Mouse (Mus musculus): ENCODE measurements around the gene Calm3. TPM values are rescaled to one million over a fixed set of nuclear protein-coding genes. Genes with fewer than 3 reads are reported as not detected.

The Calm3 gene
- polyA plus RNA-seq, 1 experiment: 452 TPM

DNA sequence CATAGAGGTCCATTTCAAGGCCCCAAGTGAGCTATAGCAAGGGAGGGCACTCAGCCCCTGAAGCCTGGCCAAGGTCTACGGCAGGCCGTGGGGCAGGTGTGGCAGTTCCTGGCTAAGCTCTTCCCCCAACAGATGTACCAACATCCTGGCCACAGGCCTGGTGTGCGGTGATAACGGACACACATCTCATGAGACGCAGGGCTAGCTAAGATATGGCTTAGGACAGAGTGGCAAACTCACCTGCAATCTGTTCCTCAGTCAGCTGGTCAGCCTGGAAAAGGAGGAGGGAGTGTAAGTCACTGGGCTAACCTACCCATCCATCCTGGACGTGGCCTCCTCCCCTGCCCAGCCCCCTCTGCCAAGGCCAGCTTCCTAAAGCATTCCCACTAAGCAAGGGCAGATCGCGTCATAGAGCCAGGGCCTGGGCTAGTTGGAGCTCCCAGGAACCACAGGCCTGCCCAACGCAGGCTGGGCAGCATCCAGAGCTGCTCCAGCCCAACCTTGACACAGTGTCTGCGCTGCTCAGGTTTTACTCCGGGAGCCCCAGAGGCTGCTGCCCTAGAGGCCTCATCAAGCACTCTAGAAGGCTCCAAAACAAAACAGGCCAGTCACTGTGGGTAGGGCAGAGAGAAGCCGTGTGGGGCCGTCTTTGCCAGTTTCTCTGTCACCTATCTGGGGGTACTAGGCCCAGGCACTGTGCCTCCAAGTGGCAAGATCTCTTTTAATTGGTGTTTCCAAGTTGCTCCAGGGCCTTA, 4.3 kb downstream of the Calm3 start:
- Histone ChIP-seq H3K4me3 (ENCODE audit: low read depth, low read length) (no peak overlapping the region), H3K4me1 (ENCODE audit: control insufficient read depth, insufficient read depth, insufficient read length, low read length) (peaks cover 16% of the 10 kb centered on the region), H3K27me3 (ENCODE audit: control insufficient read depth, insufficient read depth, low read length) (no peaks in the 10 kb centered on the region), H3K27ac (ENCODE audit: insufficient read depth, low read depth, low read length) (no peak overlapping the region), H3K36me3 (ENCODE audit: control insufficient read depth, insufficient read depth, low read length) (peaks cover 47% of the 10 kb centered on the region)
- WGBS: 54% methylated on average over 13 of the region's 13 CpGs
- TF ChIP-seq CTCF (IDR thresholded peaks at IDR 0.05; ENCODE audit: extremely low read depth, insufficient read length, insufficient replicate concordance, low read depth, low read length): no peak
- no peak for TF ChIP-seq POLR2A (IDR thresholded peaks at IDR 0.05; ENCODE audit: low read depth, low read length)

DNA sequence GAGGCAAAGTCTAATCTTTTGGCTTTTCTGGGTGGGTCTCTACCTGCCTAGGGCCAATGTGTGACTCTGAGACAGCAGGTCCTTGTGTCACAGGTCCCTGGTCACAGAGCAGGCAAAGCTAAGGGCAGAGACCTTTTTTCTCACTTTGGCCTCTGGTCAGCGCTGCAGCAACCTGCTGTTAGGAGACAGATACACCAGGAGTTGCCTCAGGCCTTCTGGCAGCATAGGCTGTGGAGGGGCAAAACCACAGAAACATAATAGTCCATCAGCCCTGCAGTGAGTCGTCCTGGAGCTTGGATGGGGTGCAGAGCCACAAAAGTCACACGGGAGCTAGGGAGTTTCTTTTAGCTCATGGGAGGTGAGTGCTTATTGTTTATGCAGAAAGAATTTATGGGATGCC, 5.2 kb downstream of the Calm3 start:
- H3K27ac ChIP-seq (ENCODE audit: insufficient read depth, low read depth, low read length): no peak overlapping the region
- peaks cover 16% of the 10 kb centered on the region for H3K4me1 ChIP-seq (ENCODE audit: control insufficient read depth, insufficient read depth, insufficient read length, low read length)
- H3K4me3 ChIP-seq (ENCODE audit: low read depth, low read length): no peak overlapping the region
- peaks cover 51% of the 10 kb centered on the region for H3K36me3 ChIP-seq (ENCODE audit: control insufficient read depth, insufficient read depth, low read length)
- 86% methylated on average over 3 of the region's 3 CpGs for WGBS
- TF ChIP-seq CTCF (IDR thresholded peaks at IDR 0.05; ENCODE audit: extremely low read depth, insufficient read length, insufficient replicate concordance, low read depth, low read length): no peak
- TF ChIP-seq POLR2A (IDR thresholded peaks at IDR 0.05; ENCODE audit: low read depth, low read length): no peak
- no peaks in the 10 kb centered on the region for H3K27me3 ChIP-seq (ENCODE audit: control insufficient read depth, insufficient read depth, low read length)

GRCm38 (mm10) chr7:16918014-16918413, 5.9 kb downstream of the Calm3 start:
- Histone ChIP-seq H3K4me3 (ENCODE audit: low read depth, low read length) (no peak overlapping the region), H3K4me1 (ENCODE audit: control insufficient read depth, insufficient read depth, insufficient read length, low read length) (peaks cover 16% of the 10 kb centered on the region), H3K36me3 (ENCODE audit: control insufficient read depth, insufficient read depth, low read length) (peaks cover 51% of the 10 kb centered on the region), H3K27me3 (ENCODE audit: control insufficient read depth, insufficient read depth, low read length) (no peaks in the 10 kb centered on the region), H3K27ac (ENCODE audit: insufficient read depth, low read depth, low read length) (no peak overlapping the region)
- TF ChIP-seq CTCF (IDR thresholded peaks at IDR 0.05; ENCODE audit: extremely low read depth, insufficient read length, insufficient replicate concordance, low read depth, low read length) (no peak), POLR2A (IDR thresholded peaks at IDR 0.05; ENCODE audit: low read depth, low read length) (no peak)
- WGBS: 87% methylated on average over 9 of the region's 9 CpGs

DNA sequence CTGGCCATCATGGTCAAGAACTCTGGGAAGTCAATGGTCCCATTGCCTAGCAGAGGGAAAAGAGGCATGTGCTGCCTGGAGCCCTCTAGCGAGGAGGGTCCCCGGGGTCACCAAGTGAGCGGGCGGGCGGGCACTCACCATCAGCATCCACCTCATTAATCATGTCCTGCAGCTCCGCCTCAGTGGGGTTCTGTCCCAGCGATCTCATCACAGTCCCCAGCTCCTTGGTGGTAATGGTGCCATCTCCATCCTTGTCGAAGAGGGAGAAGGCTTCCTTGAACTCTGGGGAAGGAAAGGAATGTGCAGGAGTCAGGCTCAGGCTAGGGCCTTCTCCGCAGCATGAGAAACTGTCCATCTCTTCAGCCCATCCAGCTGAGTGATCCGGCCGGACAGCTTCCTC, 6.5 kb downstream of the Calm3 start:
- Histone ChIP-seq H3K36me3 (ENCODE audit: control insufficient read depth, insufficient read depth, low read length) (peaks cover 51% of the 10 kb centered on the region), H3K27ac (ENCODE audit: insufficient read depth, low read depth, low read length) (no peak overlapping the region), H3K4me3 (ENCODE audit: low read depth, low read length) (no peak overlapping the region), H3K27me3 (ENCODE audit: control insufficient read depth, insufficient read depth, low read length) (no peaks in the 10 kb centered on the region), H3K4me1 (ENCODE audit: control insufficient read depth, insufficient read depth, insufficient read length, low read length) (peaks cover 14% of the 10 kb centered on the region)
- 85% methylated on average over 11 of the region's 11 CpGs for WGBS
- TF ChIP-seq POLR2A (IDR thresholded peaks at IDR 0.05; ENCODE audit: low read depth, low read length) (no peak), CTCF (IDR thresholded peaks at IDR 0.05; ENCODE audit: extremely low read depth, insufficient read length, insufficient replicate concordance, low read depth, low read length) (no peak)

- no peak for TF ChIP-seq POLR2A (IDR thresholded peaks at IDR 0.05; ENCODE audit: low read depth, low read length)
- Histone ChIP-seq H3K4me3 (ENCODE audit: low read depth, low read length) (no peak overlapping the region), H3K27me3 (ENCODE audit: control insufficient read depth, insufficient read depth, low read length) (no peaks in the 10 kb centered on the region), H3K4me1 (ENCODE audit: control insufficient read depth, insufficient read depth, insufficient read length, low read length) (peaks cover 13% of the 10 kb centered on the region), H3K36me3 (ENCODE audit: control insufficient read depth, insufficient read depth, low read length) (peaks cover 51% of the 10 kb centered on the region), H3K27ac (ENCODE audit: insufficient read depth, low read depth, low read length) (no peak overlapping the region)
- 74% methylated on average over 30 of the region's 30 CpGs for WGBS
Measured at GRCm38 (mm10) chr7:16916342-16917265, 7.3 kb downstream of the Calm3 start.

GRCm38 (mm10) chr7:16915461-16916340, 8.2 kb downstream of the Calm3 start:
- no peak for TF ChIP-seq POLR2A (IDR thresholded peaks at IDR 0.05; ENCODE audit: low read depth, low read length)
- no peak for TF ChIP-seq CTCF (IDR thresholded peaks at IDR 0.05; ENCODE audit: extremely low read depth, insufficient read length, insufficient replicate concordance, low read depth, low read length)
- WGBS: 92% methylated on average over 32 of the region's 32 CpGs
- peaks cover 4% of the 10 kb centered on the region for H3K4me1 ChIP-seq (ENCODE audit: control insufficient read depth, insufficient read depth, insufficient read length, low read length)
- H3K27ac ChIP-seq (ENCODE audit: insufficient read depth, low read depth, low read length): no peak overlapping the region
- no peak overlapping the region for H3K4me3 ChIP-seq (ENCODE audit: low read depth, low read length)
- no peaks in the 10 kb centered on the region for H3K27me3 ChIP-seq (ENCODE audit: control insufficient read depth, insufficient read depth, low read length)
- peaks cover 51% of the 10 kb centered on the region for H3K36me3 ChIP-seq (ENCODE audit: control insufficient read depth, insufficient read depth, low read length)
